ENCODE assay signal across 40 mouse cellular contexts in the genomic region with DNA sequence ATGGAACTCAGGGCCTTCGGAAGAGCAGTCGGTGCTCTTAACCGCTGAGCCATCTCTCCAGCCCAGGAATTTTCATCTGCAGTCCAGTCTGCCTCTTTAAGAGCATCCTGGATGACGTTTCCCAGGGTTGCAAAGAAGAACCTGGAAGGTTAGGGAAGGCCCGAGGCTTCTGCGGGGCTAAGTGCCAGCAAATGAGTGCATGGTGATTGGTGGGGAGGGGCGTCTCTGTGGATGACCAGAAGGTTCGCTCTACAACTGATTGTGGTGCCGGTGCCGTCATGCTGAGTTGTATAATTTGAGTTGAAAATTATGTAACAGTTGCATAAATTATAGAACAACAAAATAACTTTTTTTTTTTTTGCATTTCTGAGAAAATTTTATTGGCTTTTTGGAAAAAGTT. TPM values are rescaled to one million over a fixed set of nuclear protein-coding genes. Genes with fewer than 3 reads are reported as not detected.
"Had no signal": no experiment of that assay in that cellular context is flagged by ENCODE, and none has a peak within 500 bp of the region (broad histone marks: within the 10 kb centered on the region; RNA-seq: fewer than 3 reads in every experiment).

No protein-coding gene starts in this region.

- H3K4me2 ChIP-seq: limb, embryonic 12.5 days; limb, embryonic 13.5 days; limb, embryonic 15.5 days; liver, embryonic 11.5 days; liver, embryonic 13.5 days; liver, embryonic 15.5 days; lung, embryonic 14.5 days; lung, embryonic 15.5 days; midbrain, embryonic 11.5 days; midbrain, embryonic 12.5 days; midbrain, embryonic 13.5 days; midbrain, embryonic 15.5 days; neural tube, embryonic 12.5 days had no signal

- ATAC-seq: lung, postnatal 0 days; midbrain, embryonic 13.5 days; midbrain, embryonic 15.5 days; midbrain, embryonic 16.5 days had no signal

- DNase-seq: left cerebral cortex, postnatal 4 days; liver; liver, embryonic 13.5 days; liver, postnatal 0 days; lung, adult 18-20 months; lung, adult 2 months; lung, embryonic 14.5 days; lung, postnatal 10 days; lung, postnatal 14 days; lung, postnatal 36 days; midbrain, embryonic 14.5 days had no signal

- H3K4me3 ChIP-seq: limb, embryonic 10.5 days; limb, embryonic 12.5 days; limb, embryonic 13.5 days; limb, embryonic 15.5 days; liver, embryonic 13.5 days; liver, embryonic 15.5 days; lung, embryonic 15.5 days; megakaryocyte, embryonic 14.5 days; midbrain, embryonic 10.5 days; midbrain, embryonic 12.5 days; midbrain, embryonic 13.5 days; midbrain, embryonic 15.5 days; myocyte; neural tube, embryonic 12.5 days had no signal

- H3K27ac ChIP-seq: limb, embryonic 10.5 days; limb, embryonic 12.5 days; limb, embryonic 13.5 days; limb, embryonic 15.5 days; liver, embryonic 13.5 days; liver, embryonic 14.5 days; liver, embryonic 15.5 days; lung, embryonic 15.5 days; macrophage; midbrain, embryonic 10.5 days; midbrain, embryonic 12.5 days; midbrain, embryonic 13.5 days; midbrain, embryonic 15.5 days; neural tube, embryonic 12.5 days had no signal

- H3K9ac ChIP-seq: limb, embryonic 12.5 days; limb, embryonic 13.5 days; limb, embryonic 15.5 days; liver, embryonic 13.5 days; liver, embryonic 14.5 days; liver, embryonic 15.5 days; liver, postnatal 0 days; lung, embryonic 14.5 days; lung, embryonic 15.5 days; midbrain, embryonic 12.5 days; midbrain, embryonic 13.5 days; midbrain, embryonic 15.5 days; neural tube, embryonic 12.5 days had no signal

- H3K36me3 ChIP-seq: limb, embryonic 10.5 days; limb, embryonic 12.5 days; limb, embryonic 13.5 days; limb, embryonic 15.5 days; liver, embryonic 13.5 days; liver, embryonic 15.5 days; lung, embryonic 15.5 days; midbrain, embryonic 10.5 days; midbrain, embryonic 12.5 days; midbrain, embryonic 15.5 days; neural tube, embryonic 12.5 days had no signal

- H3K4me1 ChIP-seq: liver, embryonic 13.5 days; liver, embryonic 15.5 days; lung, embryonic 15.5 days had no signal

- H3K9me3 ChIP-seq: limb, embryonic 10.5 days; limb, embryonic 12.5 days; limb, embryonic 13.5 days; limb, embryonic 15.5 days; liver, embryonic 13.5 days; liver, embryonic 15.5 days; lung, embryonic 15.5 days; midbrain, embryonic 10.5 days; midbrain, embryonic 12.5 days; midbrain, embryonic 13.5 days; midbrain, embryonic 15.5 days; neural tube, embryonic 12.5 days had no signal

RNA-seq across cellular contexts. Expression of gene Slc22a7, which starts 0.9 kb away (rescaled TPM):
- total RNA-seq: megakaryocyte progenitor cell, adult 5-6 weeks; megakaryocyte, adult 5-6 weeks; megakaryocyte-erythroid progenitor cell, adult 5-6 weeks; monocyte, adult 5-6 weeks had no signal
- polyA plus RNA-seq: limb, embryonic 10.5 days; limb, embryonic 11.5 days; limb, embryonic 12.5 days; limb, embryonic 13.5 days; limb, embryonic 14.5 days; limb, embryonic 15.5 days; liver, embryonic 11.5 days; liver, embryonic 13.5 days; liver, embryonic 15.5 days; lung, adult 2 months; lung, embryonic 14.5 days; lung, embryonic 16.5 days; lung, postnatal 0 days; macrophage; midbrain, embryonic 10.5 days; midbrain, embryonic 11.5 days; midbrain, embryonic 12.5 days; midbrain, embryonic 13.5 days; midbrain, embryonic 14.5 days; midbrain, embryonic 15.5 days; midbrain, embryonic 16.5 days; midbrain, postnatal 0 days; myocyte; neural tube, embryonic 11.5 days; neural tube, embryonic 12.5 days had no signal

RNA-seq across cellular contexts. Expression of gene Crip3, which starts 10.4 kb away (rescaled TPM):
- total RNA-seq: megakaryocyte progenitor cell, adult 5-6 weeks; megakaryocyte, adult 5-6 weeks; megakaryocyte-erythroid progenitor cell, adult 5-6 weeks; monocyte, adult 5-6 weeks had no signal
- polyA plus RNA-seq: limb, embryonic 11.5 days; liver, embryonic 13.5 days; liver, embryonic 14.5 days; liver, embryonic 15.5 days; liver, embryonic 16.5 days; liver, postnatal 0 days; lung, embryonic 14.5 days; macrophage; myocyte had no signal

RNA-seq across cellular contexts. Expression of gene Ttbk1, which starts 48.3 kb away (rescaled TPM):
- total RNA-seq: megakaryocyte, adult 5-6 weeks had no signal
- polyA plus RNA-seq: liver, embryonic 16.5 days; liver, postnatal 0 days; macrophage; myocyte had no signal

RNA-seq across cellular contexts. Expression of gene Dnph1, which starts 57.3 kb away (rescaled TPM):
- total RNA-seq: monocyte, adult 5-6 weeks had no signal
